Mouse (Mus musculus): ENCODE measurements around the gene Ice2. TPM values are rescaled to one million over a fixed set of nuclear protein-coding genes. Genes with fewer than 3 reads are reported as not detected.

Gene Ice2
- polyA plus RNA-seq, 1 experiment from 2014 or later, result 8.9 TPM

DNA sequence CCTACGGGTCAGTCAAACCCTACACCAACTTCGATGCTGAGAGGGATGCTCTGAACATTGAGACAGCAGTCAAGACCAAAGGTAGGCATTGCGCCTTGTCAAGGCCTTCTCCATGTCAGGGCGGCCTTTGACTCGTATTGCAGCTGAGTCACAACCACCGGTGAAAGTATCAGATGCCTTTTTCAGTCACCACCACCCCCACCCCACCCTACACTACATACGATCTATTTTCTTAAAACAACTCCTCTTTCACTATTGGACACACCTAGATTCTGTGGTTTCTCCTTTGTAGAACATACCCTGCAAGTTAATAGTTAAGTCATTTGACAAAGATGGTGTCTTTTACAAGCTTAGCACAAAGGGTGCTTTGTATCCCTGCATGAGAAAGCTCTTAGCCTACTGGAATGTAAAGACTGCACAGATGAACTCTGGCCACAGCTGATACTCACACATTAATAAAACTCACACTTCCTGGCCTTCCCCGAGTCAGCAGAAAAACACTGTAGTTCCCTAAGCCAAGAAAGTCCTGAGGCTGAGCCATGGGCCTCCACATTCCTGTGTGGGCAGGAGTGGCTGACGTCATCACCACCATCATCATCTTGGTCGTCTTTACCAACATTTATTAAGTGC is 69.7 kb downstream of the Ice2 start:
- no peak overlapping the region for H3K9ac ChIP-seq
- peak overlapping the region; percentile 8; the same call in 1 of the 2 replicates for H3K27ac ChIP-seq (replicated peaks)
- no peaks in the 10 kb centered on the region for H3K27me3 ChIP-seq
- WGBS, result 66% methylated on average over 10 of the region's 10 CpGs
- no peak; the same call in 1 of the 2 replicates for ATAC-seq (ENCODE audit: low FRiP score, low read depth)
- H3K4me1 ChIP-seq (replicated peaks), result peaks cover 23% of the 10 kb centered on the region
- no peak overlapping the region for H3K4me2 ChIP-seq
- H3K9me3 ChIP-seq, result no peaks in the 10 kb centered on the region
- H3K36me3 ChIP-seq, result no peaks in the 10 kb centered on the region
- no peak overlapping the region for H3K4me3 ChIP-seq

DNA sequence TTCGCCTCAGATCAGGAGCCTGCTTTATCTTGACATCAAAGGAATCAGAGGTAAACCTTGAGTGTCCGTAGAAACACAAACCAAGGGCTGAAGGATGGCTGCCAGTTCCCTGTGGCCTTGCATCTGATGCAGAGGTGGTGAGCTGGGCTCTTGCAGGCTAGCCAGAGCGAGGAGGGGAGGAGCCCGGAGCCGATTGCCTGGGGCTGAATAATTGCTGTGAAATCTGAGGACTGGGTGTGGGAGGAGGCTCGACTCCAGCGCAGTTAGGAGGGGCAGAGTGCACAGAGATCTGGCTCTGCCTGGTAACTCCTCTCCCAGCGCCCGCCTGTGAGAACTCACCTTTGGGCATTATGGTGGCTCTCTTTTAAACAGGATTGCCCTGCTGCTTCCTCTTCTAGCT is 71.3 kb downstream of the Ice2 start:
- Histone ChIP-seq H3K27ac (replicated peaks) (no peak overlapping the region), H3K4me3 (no peak overlapping the region), H3K36me3 (no peaks in the 10 kb centered on the region), H3K9me3 (no peaks in the 10 kb centered on the region), H3K4me1 (replicated peaks) (peaks cover 23% of the 10 kb centered on the region), H3K9ac (no peak overlapping the region), H3K27me3 (no peaks in the 10 kb centered on the region), H3K4me2 (no peak overlapping the region)
- WGBS, result 11% methylated on average over 9 of the region's 9 CpGs
- peak; percentile 42; the same call in 1 of the 2 replicates for ATAC-seq (ENCODE audit: low FRiP score, low read depth)

DNA sequence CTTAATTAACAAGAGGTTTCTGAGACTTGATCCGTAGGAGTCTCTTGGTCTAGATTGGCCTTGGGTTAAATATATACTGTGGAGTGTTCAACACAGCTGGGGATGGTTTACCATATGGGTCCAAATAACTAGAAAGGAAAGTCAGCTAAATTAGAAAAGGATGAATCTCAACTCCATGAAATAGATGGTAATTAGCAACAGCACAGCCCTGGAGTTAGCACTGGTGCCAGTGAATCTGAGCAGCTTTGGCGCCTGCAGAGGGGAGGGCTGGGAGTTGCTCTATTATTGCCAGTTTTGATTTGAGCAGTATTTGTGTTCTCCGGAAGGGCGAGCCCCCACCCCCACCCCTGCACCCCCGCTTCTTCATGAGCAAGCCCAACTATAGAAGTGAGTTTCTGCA is 72.7 kb downstream of the Ice2 start:
- ATAC-seq (ENCODE audit: low FRiP score, low read depth), result no peak
- Histone ChIP-seq H3K4me2 (no peak overlapping the region), H3K4me3 (no peak overlapping the region), H3K27ac (replicated peaks) (no peak overlapping the region), H3K9ac (no peak overlapping the region), H3K4me1 (replicated peaks) (peaks cover 23% of the 10 kb centered on the region), H3K36me3 (no peaks in the 10 kb centered on the region), H3K9me3 (no peaks in the 10 kb centered on the region), H3K27me3 (no peaks in the 10 kb centered on the region)
- WGBS, result 56% methylated on average over 5 of the region's 5 CpGs

DNA sequence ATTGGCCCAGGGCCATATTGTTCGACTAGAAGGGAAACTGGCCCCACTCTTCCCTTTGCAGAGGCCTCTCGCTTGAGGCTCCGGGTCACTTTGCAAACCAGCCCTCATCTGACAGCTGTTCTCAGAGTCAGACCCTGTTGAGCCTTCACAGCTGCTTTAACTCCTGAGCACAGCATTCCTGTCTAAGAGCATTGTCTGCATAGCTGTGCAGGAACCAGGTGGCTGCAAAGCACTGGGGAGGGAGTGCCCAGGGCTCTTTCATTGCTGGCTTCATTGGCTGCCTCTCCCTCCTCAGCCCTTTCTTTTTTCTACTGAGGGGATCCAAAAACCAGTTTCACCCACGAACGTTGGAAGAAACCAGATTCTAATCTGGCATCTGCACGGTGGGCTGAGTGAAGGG is 73.2 kb downstream of the Ice2 start:
- Histone ChIP-seq H3K9ac (no peak overlapping the region), H3K4me3 (no peak overlapping the region), H3K4me1 (replicated peaks) (peaks cover 23% of the 10 kb centered on the region), H3K4me2 (no peak overlapping the region), H3K27ac (replicated peaks) (peak overlapping the region; percentile 6; the same call in 1 of the 2 replicates), H3K36me3 (no peaks in the 10 kb centered on the region), H3K27me3 (no peaks in the 10 kb centered on the region), H3K9me3 (no peaks in the 10 kb centered on the region)
- 19% methylated on average over 6 of the region's 6 CpGs for WGBS
- ATAC-seq (ENCODE audit: low FRiP score, low read depth), result 0 out of 2 replicates have a peak, but pooled peaks have one; percentile 29

DNA sequence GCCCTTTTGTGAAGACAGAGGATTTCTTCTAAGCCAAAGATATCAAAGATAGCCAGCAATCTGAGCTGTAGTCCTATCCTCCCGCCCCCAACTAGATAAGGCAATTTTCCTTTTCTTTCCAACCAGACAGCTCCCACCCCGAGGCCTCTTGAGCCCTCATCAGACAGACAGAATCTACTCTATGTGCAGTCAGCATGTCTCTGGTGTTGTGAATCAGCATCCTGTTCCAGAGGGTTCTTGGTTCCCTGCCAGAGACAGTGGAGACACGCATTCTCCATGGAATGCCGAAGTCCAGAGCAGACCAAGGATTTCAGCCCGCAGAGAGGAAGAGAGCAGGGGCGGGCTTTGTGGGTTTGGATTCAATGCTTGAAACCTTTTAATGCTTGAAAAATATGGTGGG is 75.0 kb downstream of the Ice2 start:
- H3K27me3 ChIP-seq, result no peaks in the 10 kb centered on the region
- no peak overlapping the region for H3K4me3 ChIP-seq
- no peaks in the 10 kb centered on the region for H3K9me3 ChIP-seq
- ATAC-seq (ENCODE audit: low FRiP score, low read depth), result no peak
- H3K9ac ChIP-seq, result no peak overlapping the region
- H3K4me1 ChIP-seq (replicated peaks), result peaks cover 27% of the 10 kb centered on the region
- H3K36me3 ChIP-seq, result no peaks in the 10 kb centered on the region
- 66% methylated on average over 6 of the region's 6 CpGs for WGBS
- H3K27ac ChIP-seq (replicated peaks), result 0 out of 2 replicates have a peak overlapping the region, but pooled peaks have one; percentile 21
- no peak overlapping the region for H3K4me2 ChIP-seq

DNA sequence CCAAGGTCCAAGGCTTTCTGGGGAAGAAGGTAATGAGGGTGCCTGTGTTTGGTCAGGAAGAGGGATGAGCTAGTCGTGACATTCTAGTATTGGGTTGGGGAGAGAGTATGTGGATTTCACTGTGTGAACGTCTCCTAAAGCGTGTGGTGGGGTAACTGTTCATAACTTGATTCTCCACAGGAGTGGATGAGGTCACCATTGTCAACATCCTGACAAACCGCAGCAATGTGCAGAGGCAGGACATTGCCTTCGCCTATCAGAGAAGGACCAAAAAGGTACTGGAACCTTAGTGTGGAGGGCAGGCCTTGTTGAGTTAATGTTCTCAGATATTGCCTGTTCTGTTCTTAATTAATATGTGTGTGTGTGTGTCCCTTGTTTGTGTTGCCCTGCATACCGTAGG is 78.2 kb downstream of the Ice2 start:
- Histone ChIP-seq H3K4me2 (no peak overlapping the region), H3K36me3 (no peaks in the 10 kb centered on the region)
- ATAC-seq (ENCODE audit: low FRiP score, low read depth), result no peak

DNA sequence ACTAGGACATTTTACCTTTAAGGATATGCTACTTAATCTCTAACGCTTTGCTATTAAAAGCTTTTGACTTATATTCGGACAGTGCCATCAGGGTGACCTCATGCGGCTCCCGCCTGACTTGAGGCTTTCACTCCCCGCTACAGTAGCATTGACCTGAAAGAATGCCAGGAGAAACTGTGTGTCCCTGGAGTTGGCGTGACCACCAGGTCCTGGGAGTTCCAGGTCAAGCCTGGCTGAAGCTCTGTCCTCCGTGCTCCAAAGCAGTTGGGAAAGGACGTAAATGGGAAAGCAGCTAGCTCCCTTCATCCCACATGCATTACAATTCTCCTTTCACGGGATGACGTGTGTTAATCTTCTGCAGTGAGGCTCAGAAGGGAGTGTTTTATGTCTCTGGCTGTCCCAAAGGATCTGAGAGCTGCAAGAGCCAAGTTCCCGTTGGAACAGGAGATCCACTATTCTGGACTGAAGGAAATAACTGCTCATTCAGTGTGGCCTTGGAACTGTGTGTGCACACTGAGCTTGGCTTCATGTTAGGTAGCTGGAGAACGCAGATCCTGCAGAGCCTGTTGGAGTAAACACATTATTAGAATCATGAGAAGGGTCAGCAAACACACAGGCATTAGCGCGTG is 79.6 kb downstream of the Ice2 start:
- no peak overlapping the region for H3K4me3 ChIP-seq
- H3K9me3 ChIP-seq, result no peaks in the 10 kb centered on the region
- no peak for ATAC-seq (ENCODE audit: low FRiP score, low read depth)
- H3K27ac ChIP-seq (replicated peaks), result no peak overlapping the region
- WGBS, result 66% methylated on average over 14 of the region's 14 CpGs
- H3K4me1 ChIP-seq (replicated peaks), result peaks cover 4% of the 10 kb centered on the region; the same call in 1 of the 2 replicates
- no peaks in the 10 kb centered on the region for H3K27me3 ChIP-seq
- no peak overlapping the region for H3K9ac ChIP-seq
- no peak overlapping the region for H3K4me2 ChIP-seq
- no peaks in the 10 kb centered on the region for H3K36me3 ChIP-seq

More for the DNA sequence above, 78.2 kb downstream of the Ice2 start:
- no peaks in the 10 kb centered on the region for H3K27me3 ChIP-seq
- no peak overlapping the region for H3K9ac ChIP-seq
- WGBS, result 83% methylated on average over 6 of the region's 6 CpGs
- no peaks in the 10 kb centered on the region for H3K9me3 ChIP-seq
- no peak overlapping the region for H3K27ac ChIP-seq (replicated peaks)
- no peak overlapping the region for H3K4me3 ChIP-seq
- H3K4me1 ChIP-seq (replicated peaks), result peaks cover 7% of the 10 kb centered on the region

DNA sequence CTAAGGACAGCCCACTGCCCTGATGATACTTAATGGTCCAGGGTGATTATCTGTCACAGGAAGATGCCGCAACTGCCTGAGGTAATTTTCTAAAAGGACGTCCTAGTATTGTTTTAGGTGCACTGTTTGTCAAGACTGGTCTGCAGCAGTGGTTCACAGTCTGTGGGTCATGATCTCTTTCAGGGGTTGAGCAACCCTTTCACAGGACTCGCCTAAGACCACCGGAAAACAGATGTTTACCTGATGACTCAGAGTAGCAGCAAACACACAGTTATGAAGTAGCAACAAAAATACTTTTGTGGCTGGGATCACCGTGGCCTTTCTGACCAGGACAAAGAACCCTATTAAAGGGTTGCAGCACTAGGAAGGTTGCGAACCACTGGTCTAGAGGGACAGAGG is 80.1 kb downstream of the Ice2 start:
- Histone ChIP-seq H3K4me2 (no peak overlapping the region), H3K27me3 (no peaks in the 10 kb centered on the region), H3K9me3 (no peaks in the 10 kb centered on the region), H3K27ac (replicated peaks) (no peak overlapping the region), H3K4me3 (no peak overlapping the region), H3K36me3 (no peaks in the 10 kb centered on the region), H3K4me1 (replicated peaks) (0 out of 2 replicates have a peak, but pooled peaks cover 4% of the 10 kb centered on the region), H3K9ac (no peak overlapping the region)
- WGBS, result 70% methylated on average over 6 of the region's 6 CpGs
- no peak for ATAC-seq (ENCODE audit: low FRiP score, low read depth)

DNA sequence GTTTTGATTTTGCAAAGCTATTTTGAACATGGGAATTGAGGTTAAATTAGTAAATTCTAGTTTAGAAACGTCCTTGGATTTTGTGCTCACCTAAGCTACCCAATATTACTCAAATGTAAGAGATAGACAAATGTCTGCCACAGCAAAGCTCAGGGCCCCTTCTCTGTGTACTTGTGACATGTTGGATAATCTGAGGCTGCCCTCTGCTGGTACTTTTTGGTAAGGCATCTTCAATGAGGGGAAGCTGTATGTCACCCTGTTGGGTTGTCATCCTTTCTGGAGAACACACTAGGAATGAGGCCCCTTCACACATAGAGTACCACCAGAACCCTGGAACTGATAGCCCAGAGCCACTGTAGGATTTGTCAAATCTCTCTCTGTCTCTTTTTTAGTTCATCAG is 82.6 kb downstream of the Ice2 start:
- Histone ChIP-seq H3K36me3 (no peaks in the 10 kb centered on the region), H3K27ac (replicated peaks) (no peak overlapping the region), H3K4me1 (replicated peaks) (0 out of 2 replicates have a peak, but pooled peaks cover 4% of the 10 kb centered on the region), H3K27me3 (no peaks in the 10 kb centered on the region), H3K9ac (no peak overlapping the region), H3K4me2 (no peak overlapping the region), H3K4me3 (no peak overlapping the region), H3K9me3 (no peaks in the 10 kb centered on the region)
- peak; percentile 61 for ATAC-seq (ENCODE audit: low FRiP score, low read depth)
- 3% methylated on average over 1 of the region's 1 CpGs for WGBS

Small RNA genes within 50 kb of the gene (microRNA-seq; reads per million reads assigned to microRNA genes)
- gene Mir3109, result not detected

Other genes with a start within 250 kb of the Ice2 start
- gene Anxa2, start 55.7 kb downstream of the Ice2 start, polyA plus RNA-seq (2015; fragmentation: Nextera tagmentation; extraction: Ambion mirVana), result 158 and 189 TPM in 2 replicates